Mouse (Mus musculus) kidney, embryonic 14.5 days (tissue): ENCODE data around the gene Gm6583. TPM values are rescaled to one million over a fixed set of nuclear protein-coding genes. Genes with fewer than 3 reads are reported as not detected.

ENCODE experiments used
- ATAC-seq: fragments of 200-750 bp; cut with Nextera tagmentation; 2 replicates; pipeline ENCODE4 v1.8.0; 2017; ENCODE audit warnings: moderate number of reproducible peaks, mild to moderate bottlenecking, moderate TSS enrichment, moderate library complexity; ENCODE audit not compliant: low FRiP score, low TSS enrichment
- H3K27ac ChIP-seq: fragments of 300-500 bp; sonication (generic); 2 replicates; pipeline ENCODE4 v1.5.1; 2014; ENCODE audit warnings: low read depth, mild to moderate bottlenecking, low read length, moderate library complexity, mixed read lengths
- H3K27me3 ChIP-seq: fragments of 300-500 bp; sonication (generic); 2 replicates; pipeline ENCODE4 v1.6.1; 2014; ENCODE audit warnings: mild to moderate bottlenecking, low read length; ENCODE audit not compliant: control insufficient read depth, insufficient read depth
- H3K36me3 ChIP-seq: fragments of 300-500 bp; sonication (generic); 2 replicates; pipeline ENCODE4 v1.6.1; 2014; ENCODE audit warnings: low read length, mixed read lengths; ENCODE audit not compliant: control insufficient read depth, insufficient read depth
- H3K4me1 ChIP-seq: fragments of 300-500 bp; sonication (generic); 2 replicates; pipeline ENCODE4 v1.6.1; 2014; ENCODE audit warnings: low read length, mixed read lengths; ENCODE audit not compliant: control insufficient read depth, insufficient read depth
- H3K4me2 ChIP-seq: fragments of 300-500 bp; sonication (generic); replicated peaks from 2 replicates; pipeline ENCODE4 v1.6.1; 2014; ENCODE audit warnings: low read depth, mild to moderate bottlenecking, low read length
- H3K4me3 ChIP-seq: fragments of 300-500 bp; sonication (generic); 2 replicates; pipeline ENCODE4 v1.5.1; 2014; ENCODE audit warnings: mild to moderate bottlenecking, low read length
- H3K9ac ChIP-seq: fragments of 300-500 bp; sonication (generic); 2 replicates; pipeline ENCODE4 v1.6.1; 2014; ENCODE audit warnings: low read depth, mild to moderate bottlenecking, low read length, moderate library complexity
- H3K9me3 ChIP-seq: fragments of 300-500 bp; sonication (generic); 2 replicates; pipeline ENCODE4 v1.6.1; 2016; ENCODE audit warnings: low read length; ENCODE audit not compliant: control insufficient read depth
- WGBS: fragments of 180-500 bp; shearing (Covaris S2); extraction: QIAGEN DNeasy Blood & Tissue Kit; methylation state at CpG from one replicate; pipeline ENCODE4 v1.1.7; 2014; 5-methylcytosine and 5-hydroxymethylcytosine counted together
- polyA plus RNA-seq: library from polyadenylated mRNA; unstranded; fragments of >200 nt; fragmentation: Nextera tagmentation; extraction: Ambion mirVana; gene quantifications from 2 replicates; pipeline ENCODE4 v1.2.1, GENCODE M21; 2014

Gene Gm6583
- polyA plus RNA-seq, 1 experiment from 2014 or later, result 0.12 TPM

DNA sequence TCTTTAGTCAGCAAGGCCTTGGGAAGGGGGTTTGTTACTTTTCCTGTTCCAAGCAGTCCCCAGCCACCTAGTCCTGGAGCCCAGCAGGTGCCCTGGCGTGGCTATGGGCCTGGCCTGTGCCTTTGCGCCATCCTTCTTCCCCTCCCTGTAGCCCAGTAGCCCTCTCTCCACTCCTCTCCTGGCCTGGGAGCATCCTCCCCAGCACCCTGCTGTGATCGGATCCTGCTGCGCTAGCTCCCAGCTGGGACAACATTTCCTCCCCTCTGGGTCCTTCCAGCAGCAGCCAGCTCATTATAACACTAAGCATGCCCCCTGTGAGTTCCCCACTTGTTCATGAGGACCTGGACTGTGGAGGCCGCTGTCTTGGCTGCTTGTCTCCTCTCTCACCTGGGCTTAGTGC lies 50.0 kb downstream of the Gm6583 start:
- Histone ChIP-seq H3K9me3 (no peaks in the 10 kb centered on the region), H3K4me3 (no peak overlapping the region), H3K4me1 (no peaks in the 10 kb centered on the region), H3K27me3 (no peaks in the 10 kb centered on the region), H3K9ac (no peak overlapping the region), H3K4me2 (no peak overlapping the region), H3K36me3 (peaks cover 43% of the 10 kb centered on the region), H3K27ac (no peak overlapping the region)
- ATAC-seq, result no peak
- WGBS, result 79% methylated on average over 5 of the region's 5 CpGs

Other genes with a start within 250 kb of the Gm6583 start
- 0.83 and 1.4 TPM in 2 replicates for gene Cryba4, start 103.5 kb downstream of the Gm6583 start, polyA plus RNA-seq
- gene Crybb1, start 100.2 kb downstream of the Gm6583 start, polyA plus RNA-seq, result 0.83 and 1.0 TPM in 2 replicates
- 39.9 and 50.3 TPM in 2 replicates for gene Tpst2, start 79.3 kb downstream of the Gm6583 start, polyA plus RNA-seq
- 15.7 and 22.3 TPM in 2 replicates for gene Tfip11, start 29.7 kb downstream of the Gm6583 start, polyA plus RNA-seq
- gene Srrd, start 13.0 kb downstream of the Gm6583 start, polyA plus RNA-seq, result 46.0 and 47.0 TPM in 2 replicates
- gene Hps4, start 12.9 kb downstream of the Gm6583 start, polyA plus RNA-seq, result 35.4 and 37.6 TPM in 2 replicates
- 8.2 and 9.0 TPM in 2 replicates for gene Asphd2, start 38.8 kb upstream of the Gm6583 start, polyA plus RNA-seq
- gene Gm6588, start 93.4 kb upstream of the Gm6583 start, polyA plus RNA-seq, result not detected in 2 replicates
- gene Sez6l, start 221.2 kb upstream of the Gm6583 start, polyA plus RNA-seq, result 0.23 and 0.26 TPM in 2 replicates